Mouse (Mus musculus): ENCODE results near the gene Gpa33. TPM values are rescaled to one million over a fixed set of nuclear protein-coding genes. Genes with fewer than 3 reads are reported as not detected.

The Gpa33 gene
- polyA plus RNA-seq, 1 experiment: 0.16 TPM

DNA sequence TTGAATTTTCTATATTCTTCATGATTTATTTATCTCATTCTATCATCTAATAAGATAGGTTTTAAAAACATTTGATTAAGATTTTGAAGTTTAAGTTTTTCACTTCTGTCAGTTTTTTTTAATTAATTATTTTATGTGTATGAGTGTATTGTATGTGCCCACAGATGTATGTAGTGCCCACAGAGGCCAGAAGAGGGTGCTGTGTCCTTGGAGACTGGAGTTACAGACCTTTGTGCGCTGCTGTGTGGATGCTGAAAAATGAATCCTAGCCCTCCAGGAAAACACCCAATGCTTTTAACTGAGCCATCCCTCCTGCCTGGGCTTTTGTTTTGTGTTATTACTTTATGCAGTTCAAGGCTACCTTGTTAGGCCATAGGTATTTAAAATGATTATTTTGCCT, 7.0 kb upstream of the Gpa33 start:
- Histone ChIP-seq H3K4me1 (ENCODE audit: control insufficient read depth, insufficient read depth, low read length) (peaks cover 3% of the 10 kb centered on the region; the same call in 1 of the 2 replicates), H3K27ac (ENCODE audit: control insufficient read depth, insufficient read depth, low read depth, low read length) (no peak overlapping the region)

DNA sequence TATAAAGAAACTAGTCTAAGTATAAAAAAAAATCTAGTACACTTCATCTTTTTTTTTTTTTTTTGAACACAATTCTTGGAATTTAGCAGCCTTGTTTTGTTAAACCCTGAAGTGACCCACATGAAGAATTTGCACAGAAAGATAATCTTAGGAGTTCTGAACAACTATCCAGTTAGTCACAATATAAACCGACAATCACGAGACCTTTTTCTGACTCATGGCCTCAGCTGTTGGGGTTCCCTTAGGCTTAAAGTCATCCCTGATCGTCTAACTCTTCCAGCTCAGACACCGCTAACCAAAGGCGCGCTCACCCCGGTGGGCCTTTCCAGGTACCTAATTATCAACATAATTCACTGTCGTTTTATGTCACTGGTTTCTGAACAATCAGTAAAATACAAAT, 6.3 kb upstream of the Gpa33 start:
- Histone ChIP-seq H3K27ac (ENCODE audit: control insufficient read depth, insufficient read depth, low read depth, low read length) (no peak overlapping the region), H3K4me1 (ENCODE audit: control insufficient read depth, insufficient read depth, low read length) (peaks cover 3% of the 10 kb centered on the region; the same call in 1 of the 2 replicates), H3K4me3 (ENCODE audit: control insufficient read depth, low read depth, low read length) (no peak overlapping the region), H3K36me3 (ENCODE audit: control insufficient read depth, insufficient read depth, low read length) (no peaks in the 10 kb centered on the region), H3K27me3 (ENCODE audit: control insufficient read depth, insufficient read depth, low read length) (no peaks in the 10 kb centered on the region)
- TF ChIP-seq POLR2A (IDR thresholded peaks at IDR 0.05; ENCODE audit: control insufficient read depth, low read depth, low read length): no peak

More for the DNA sequence above, 7.0 kb upstream of the Gpa33 start:
- Histone ChIP-seq H3K36me3 (ENCODE audit: control insufficient read depth, insufficient read depth, low read length) (no peaks in the 10 kb centered on the region), H3K4me3 (ENCODE audit: control insufficient read depth, low read depth, low read length) (no peak overlapping the region), H3K27me3 (ENCODE audit: control insufficient read depth, insufficient read depth, low read length) (no peaks in the 10 kb centered on the region)
- TF ChIP-seq CTCF (IDR thresholded peaks at IDR 0.05; ENCODE audit: control insufficient read depth, insufficient read depth, insufficient replicate concordance, low read depth, low read length) (peak; percentile 19; the same call in 1 of the 2 replicates), POLR2A (IDR thresholded peaks at IDR 0.05; ENCODE audit: control insufficient read depth, low read depth, low read length) (no peak)

DNA sequence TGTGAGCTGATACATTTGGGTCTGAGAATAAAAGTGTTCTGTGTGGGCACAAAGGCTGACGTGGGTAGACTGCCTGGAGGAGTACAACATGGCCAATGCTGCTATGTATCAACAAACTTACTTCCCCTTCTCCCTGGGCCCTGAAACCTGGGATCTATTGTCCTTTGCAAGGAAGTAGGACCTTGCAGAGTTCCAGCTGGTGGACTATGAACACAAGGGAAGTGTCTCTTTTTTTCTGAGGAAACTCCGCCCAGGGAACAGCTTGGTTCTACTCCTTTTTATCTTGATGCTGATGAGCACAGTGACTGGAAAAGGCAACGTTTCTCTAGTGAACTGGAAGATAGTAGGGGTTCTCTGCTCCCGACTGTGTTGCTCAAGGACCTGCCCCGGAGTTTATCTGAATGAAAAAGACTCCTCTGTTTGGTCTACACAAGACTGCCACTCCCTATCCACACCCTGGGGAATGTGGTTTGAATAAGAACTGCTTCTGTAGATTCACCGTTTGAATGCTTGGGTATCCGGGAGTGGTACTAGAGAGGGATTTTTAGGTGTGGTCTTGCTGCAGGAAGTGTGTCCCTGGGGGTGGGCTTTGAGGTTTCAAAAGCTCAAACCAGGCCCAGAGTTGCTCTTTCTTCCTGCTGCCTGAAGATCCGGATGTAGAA, 5.0 kb upstream of the Gpa33 start:
- Histone ChIP-seq H3K27ac (ENCODE audit: control insufficient read depth, insufficient read depth, low read depth, low read length) (no peak overlapping the region), H3K4me3 (ENCODE audit: control insufficient read depth, low read depth, low read length) (no peak overlapping the region), H3K27me3 (ENCODE audit: control insufficient read depth, insufficient read depth, low read length) (no peaks in the 10 kb centered on the region), H3K36me3 (ENCODE audit: control insufficient read depth, insufficient read depth, low read length) (no peaks in the 10 kb centered on the region), H3K4me1 (ENCODE audit: control insufficient read depth, insufficient read depth, low read length) (peaks cover 3% of the 10 kb centered on the region; the same call in 1 of the 2 replicates)
- TF ChIP-seq CTCF (IDR thresholded peaks at IDR 0.05; ENCODE audit: control insufficient read depth, insufficient read depth, insufficient replicate concordance, low read depth, low read length) (no peak), POLR2A (IDR thresholded peaks at IDR 0.05; ENCODE audit: control insufficient read depth, low read depth, low read length) (no peak)

DNA sequence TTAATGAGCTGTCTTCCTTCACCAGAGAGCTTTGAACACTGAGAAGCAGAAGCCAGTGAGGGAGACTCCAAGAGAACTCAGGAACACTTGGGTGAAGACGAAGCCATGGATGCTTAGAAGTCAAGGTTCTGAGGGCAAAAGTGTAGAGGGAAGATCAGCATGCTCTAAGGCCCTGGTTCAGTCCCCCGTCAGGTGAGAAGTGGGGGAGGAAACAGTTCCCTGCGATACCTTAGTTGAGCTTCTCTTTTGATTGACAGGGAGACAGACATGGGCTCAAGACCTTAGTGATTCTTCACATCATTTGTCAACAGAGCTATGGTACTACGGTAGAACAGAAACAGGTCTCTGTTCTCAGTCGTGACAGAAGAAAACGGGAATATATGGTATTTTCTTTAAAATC, 3.7 kb upstream of the Gpa33 start:
- H3K27me3 ChIP-seq (ENCODE audit: control insufficient read depth, insufficient read depth, low read length): no peaks in the 10 kb centered on the region
- no peak overlapping the region for H3K27ac ChIP-seq (ENCODE audit: control insufficient read depth, insufficient read depth, low read depth, low read length)
- H3K36me3 ChIP-seq (ENCODE audit: control insufficient read depth, insufficient read depth, low read length): no peaks in the 10 kb centered on the region
- H3K4me3 ChIP-seq (ENCODE audit: control insufficient read depth, low read depth, low read length): no peak overlapping the region
- H3K4me1 ChIP-seq (ENCODE audit: control insufficient read depth, insufficient read depth, low read length): peaks cover 3% of the 10 kb centered on the region; the same call in 1 of the 2 replicates
- no peak for TF ChIP-seq POLR2A (IDR thresholded peaks at IDR 0.05; ENCODE audit: control insufficient read depth, low read depth, low read length)
- TF ChIP-seq CTCF (IDR thresholded peaks at IDR 0.05; ENCODE audit: control insufficient read depth, insufficient read depth, insufficient replicate concordance, low read depth, low read length): no peak

DNA sequence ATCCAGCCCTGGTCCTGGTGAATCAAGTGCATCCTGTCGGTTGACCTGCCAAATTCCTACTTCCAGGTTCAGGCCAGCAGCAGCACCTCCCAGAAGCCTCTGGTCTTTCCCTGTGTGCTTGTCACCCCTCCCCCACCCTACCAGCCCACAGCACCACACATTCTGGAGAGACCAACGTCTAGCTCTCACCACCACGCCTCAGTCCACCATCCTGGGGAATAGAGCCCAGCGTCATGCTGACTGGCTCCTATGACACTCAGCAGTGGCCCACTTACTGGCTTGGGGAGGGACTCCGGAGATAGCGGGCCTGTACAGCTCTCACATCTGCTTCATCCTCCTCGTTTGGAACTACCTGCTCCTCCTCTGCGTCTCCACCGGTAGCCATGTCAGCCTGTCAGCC, 3.2 kb upstream of the Gpa33 start:
- H3K36me3 ChIP-seq (ENCODE audit: control insufficient read depth, insufficient read depth, low read length): no peaks in the 10 kb centered on the region
- no peak overlapping the region for H3K4me3 ChIP-seq (ENCODE audit: control insufficient read depth, low read depth, low read length)
- H3K27me3 ChIP-seq (ENCODE audit: control insufficient read depth, insufficient read depth, low read length): no peaks in the 10 kb centered on the region
- no peak overlapping the region for H3K27ac ChIP-seq (ENCODE audit: control insufficient read depth, insufficient read depth, low read depth, low read length)
- TF ChIP-seq CTCF (IDR thresholded peaks at IDR 0.05; ENCODE audit: control insufficient read depth, insufficient read depth, insufficient replicate concordance, low read depth, low read length) (no peak), POLR2A (IDR thresholded peaks at IDR 0.05; ENCODE audit: control insufficient read depth, low read depth, low read length) (no peak)
- peaks cover 3% of the 10 kb centered on the region; the same call in 1 of the 2 replicates for H3K4me1 ChIP-seq (ENCODE audit: control insufficient read depth, insufficient read depth, low read length)

DNA sequence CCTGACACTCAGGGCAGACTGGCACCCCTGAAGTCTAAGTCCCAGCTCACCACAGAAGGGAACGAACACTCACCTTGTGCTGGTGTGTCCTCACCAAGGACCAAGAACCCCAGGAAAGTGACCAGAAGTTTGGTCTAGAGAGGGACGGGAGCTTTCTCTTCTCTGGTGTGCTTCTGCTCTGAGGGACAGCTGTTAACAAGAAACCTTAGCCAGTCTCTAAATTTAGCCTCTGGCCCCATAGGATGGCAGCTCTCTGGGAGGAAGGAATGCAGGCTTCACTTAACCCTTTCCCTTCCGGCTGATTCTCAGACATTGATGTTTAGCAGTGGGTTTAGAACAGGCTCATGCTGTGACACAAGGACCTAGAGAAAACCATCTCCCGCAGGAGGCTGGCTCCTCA, 2.3 kb upstream of the Gpa33 start, which contains the start of gene Dusp27:
Gene Dusp27 (minus strand): TSS at position 204 of the 400 bp plus-strand sequence.
- Histone ChIP-seq H3K4me1 (ENCODE audit: control insufficient read depth, insufficient read depth, low read length) (peaks cover 3% of the 10 kb centered on the region; the same call in 1 of the 2 replicates), H3K27ac (ENCODE audit: control insufficient read depth, insufficient read depth, low read depth, low read length) (no peak within 1 kb of the TSS), H3K4me3 (ENCODE audit: control insufficient read depth, low read depth, low read length) (no peak within 1 kb of the TSS), H3K36me3 (ENCODE audit: control insufficient read depth, insufficient read depth, low read length) (no peaks in the 10 kb centered on the region), H3K27me3 (ENCODE audit: control insufficient read depth, insufficient read depth, low read length) (no peaks in the 10 kb centered on the region)
- TF ChIP-seq CTCF (IDR thresholded peaks at IDR 0.05; ENCODE audit: control insufficient read depth, insufficient read depth, insufficient replicate concordance, low read depth, low read length) (no peak), POLR2A (IDR thresholded peaks at IDR 0.05; ENCODE audit: control insufficient read depth, low read depth, low read length) (no peak)

DNA sequence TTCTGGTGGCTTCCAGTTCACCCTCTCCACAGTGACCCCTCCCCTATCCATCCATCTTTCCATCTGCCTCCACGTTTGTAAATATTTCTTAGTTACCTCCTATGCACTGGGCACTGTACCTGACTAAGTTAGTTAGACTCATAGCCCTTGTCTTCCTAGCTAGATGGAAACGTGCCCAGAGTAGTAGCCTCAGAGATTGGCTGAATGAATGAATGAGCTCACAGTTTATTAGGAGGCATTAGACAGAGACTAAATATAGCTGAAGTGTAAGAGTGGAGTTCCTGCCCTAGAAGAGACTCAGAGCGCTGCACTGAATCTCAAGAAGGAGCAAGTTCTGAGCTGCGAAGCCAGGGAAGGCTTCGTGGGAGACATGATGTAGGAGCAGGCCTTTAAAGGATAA, 1.5 kb upstream of the Gpa33 start:
- Histone ChIP-seq H3K4me3 (ENCODE audit: control insufficient read depth, low read depth, low read length) (no peak overlapping the region), H3K4me1 (ENCODE audit: control insufficient read depth, insufficient read depth, low read length) (peaks cover 3% of the 10 kb centered on the region; the same call in 1 of the 2 replicates), H3K36me3 (ENCODE audit: control insufficient read depth, insufficient read depth, low read length) (no peaks in the 10 kb centered on the region), H3K27me3 (ENCODE audit: control insufficient read depth, insufficient read depth, low read length) (no peaks in the 10 kb centered on the region), H3K27ac (ENCODE audit: control insufficient read depth, insufficient read depth, low read depth, low read length) (no peak overlapping the region)
- TF ChIP-seq POLR2A (IDR thresholded peaks at IDR 0.05; ENCODE audit: control insufficient read depth, low read depth, low read length): no peak
- TF ChIP-seq CTCF (IDR thresholded peaks at IDR 0.05; ENCODE audit: control insufficient read depth, insufficient read depth, insufficient replicate concordance, low read depth, low read length): no peak

Measured in testis, adult 2 months (tissue).